Mouse (Mus musculus) stomach, embryonic 15.5 days (tissue): Measurements from ENCODE around the gene Dnm3. TPM values are rescaled to one million over a fixed set of nuclear protein-coding genes. Genes with fewer than 3 reads are reported as not detected.

ENCODE experiments used
- ATAC-seq: fragments of 200-750 bp; cut with Nextera tagmentation; 2 replicates; pipeline ENCODE4 v1.8.0; 2017; ENCODE audit warnings: low read depth, moderate number of reproducible peaks, moderate TSS enrichment; ENCODE audit not compliant: insufficient read depth, low FRiP score
- H3K27ac ChIP-seq: fragments of 300-500 bp; sonication (generic); 2 replicates; pipeline ENCODE4 v1.5.1; 2015; ENCODE audit warnings: mild to moderate bottlenecking, inconsistent platforms
- H3K27me3 ChIP-seq: fragments of 300-500 bp; sonication (generic); replicated peaks from 2 replicates; pipeline ENCODE4 v1.6.1; 2015; ENCODE audit warnings: inconsistent platforms
- H3K36me3 ChIP-seq: fragments of 300-500 bp; sonication (generic); 2 replicates; pipeline ENCODE4 v1.6.1; 2015; ENCODE audit warnings: inconsistent platforms
- H3K4me1 ChIP-seq: fragments of 300-500 bp; sonication (generic); 2 replicates; pipeline ENCODE4 v1.6.1; 2015; ENCODE audit warnings: inconsistent platforms
- H3K4me2 ChIP-seq: fragments of 300-500 bp; sonication (generic); 2 replicates; pipeline ENCODE4 v1.6.1; 2015; ENCODE audit warnings: mild to moderate bottlenecking, inconsistent platforms
- H3K4me3 ChIP-seq: fragments of 300-500 bp; sonication (generic); replicated peaks from 2 replicates; pipeline ENCODE4 v1.5.1; 2015; ENCODE audit warnings: inconsistent platforms
- H3K9ac ChIP-seq: fragments of 300-500 bp; sonication (generic); 2 replicates; pipeline ENCODE4 v1.6.1; 2015; ENCODE audit warnings: inconsistent platforms
- H3K9me3 ChIP-seq: fragments of 300-500 bp; sonication (generic); 2 replicates; pipeline ENCODE4 v1.6.1; 2016; ENCODE audit warnings: inconsistent platforms
- WGBS: fragments of 180-500 bp; shearing (Covaris S2); methylation state at CpG from one replicate; pipeline ENCODE4 v1.1.7; 2015; 5-methylcytosine and 5-hydroxymethylcytosine counted together
- polyA plus RNA-seq: library from polyadenylated mRNA; unstranded; fragments of >200 nt; fragmentation: Nextera tagmentation; extraction: Ambion mirVana; gene quantifications from 2 replicates; pipeline ENCODE4 v1.2.1, GENCODE M21; 2015

The Dnm3 gene
- polyA plus RNA-seq, 1 experiment from 2014 or later, result 6.0 TPM

- H3K9me3 ChIP-seq, result no peaks in the 10 kb centered on the region
- no peak for ATAC-seq
- H3K4me3 ChIP-seq, result no peak overlapping the region
- peak overlapping the region; percentile 97 for H3K27ac ChIP-seq
- no peak overlapping the region for H3K4me2 ChIP-seq
- H3K27me3 ChIP-seq, result no peaks in the 10 kb centered on the region
- no peak overlapping the region for H3K9ac ChIP-seq
- 0 out of 2 replicates have a peak, but pooled peaks cover 4% of the 10 kb centered on the region for H3K4me1 ChIP-seq
- WGBS, result 49% methylated on average over 5 of the region's 5 CpGs
- H3K36me3 ChIP-seq, result no peaks in the 10 kb centered on the region
Measured at GRCm38 (mm10) chr1:162215743-162216142, 262.1 kb downstream of the Dnm3 start.

GRCm38 (mm10) chr1:162213066-162213465, 264.8 kb downstream of the Dnm3 start:
- 77% methylated on average over 8 of the region's 8 CpGs for WGBS
- no peak overlapping the region for H3K9ac ChIP-seq
- ATAC-seq, result no peak
- H3K4me3 ChIP-seq, result no peak overlapping the region
- H3K27ac ChIP-seq, result no peak overlapping the region
- no peaks in the 10 kb centered on the region for H3K36me3 ChIP-seq
- no peak overlapping the region for H3K4me2 ChIP-seq
- no peaks in the 10 kb centered on the region for H3K27me3 ChIP-seq
- peaks cover 11% of the 10 kb centered on the region for H3K4me1 ChIP-seq
- no peaks in the 10 kb centered on the region for H3K9me3 ChIP-seq

- H3K36me3 ChIP-seq, result no peaks in the 10 kb centered on the region
- no peak overlapping the region for H3K9ac ChIP-seq
- H3K4me2 ChIP-seq, result no peak overlapping the region
- no peak overlapping the region for H3K4me3 ChIP-seq
- H3K27ac ChIP-seq, result no peak overlapping the region; the same call in 1 of the 2 replicates
- 73% methylated on average over 2 of the region's 2 CpGs for WGBS
- H3K27me3 ChIP-seq, result no peaks in the 10 kb centered on the region
- peaks cover 7% of the 10 kb centered on the region for H3K4me1 ChIP-seq
- H3K9me3 ChIP-seq, result no peaks in the 10 kb centered on the region
- no peak for ATAC-seq
Measured at GRCm38 (mm10) chr1:162210529-162210928, 267.3 kb downstream of the Dnm3 start.

- no peak overlapping the region for H3K4me2 ChIP-seq
- peak overlapping the region; percentile 73; the same call in 1 of the 2 replicates for H3K27ac ChIP-seq
- H3K4me3 ChIP-seq, result no peak overlapping the region
- H3K36me3 ChIP-seq, result no peaks in the 10 kb centered on the region
- 39% methylated on average over 10 of the region's 10 CpGs for WGBS
- H3K4me1 ChIP-seq, result peaks cover 7% of the 10 kb centered on the region
- no peaks in the 10 kb centered on the region for H3K9me3 ChIP-seq
- no peak for ATAC-seq
- H3K9ac ChIP-seq, result no peak overlapping the region
- no peaks in the 10 kb centered on the region for H3K27me3 ChIP-seq
Measured at GRCm38 (mm10) chr1:162209487-162210149, 268.2 kb downstream of the Dnm3 start.

GRCm38 (mm10) chr1:162209010-162209409, 268.8 kb downstream of the Dnm3 start:
- H3K9ac ChIP-seq, result no peak overlapping the region
- no peak overlapping the region for H3K4me2 ChIP-seq
- 79% methylated on average over 9 of the region's 9 CpGs for WGBS
- peaks cover 7% of the 10 kb centered on the region for H3K4me1 ChIP-seq
- no peaks in the 10 kb centered on the region for H3K36me3 ChIP-seq
- H3K27me3 ChIP-seq, result no peaks in the 10 kb centered on the region
- no peaks in the 10 kb centered on the region for H3K9me3 ChIP-seq
- peak overlapping the region; percentile 73; the same call in 1 of the 2 replicates for H3K27ac ChIP-seq
- no peak overlapping the region for H3K4me3 ChIP-seq
- ATAC-seq, result no peak

- Histone ChIP-seq H3K9me3 (no peaks in the 10 kb centered on the region), H3K4me3 (no peak overlapping the region; the same call in 1 of the 2 replicates), H3K9ac (no peak overlapping the region), H3K4me1 (peaks cover 7% of the 10 kb centered on the region), H3K4me2 (peak overlapping the region; percentile 30), H3K27me3 (no peaks in the 10 kb centered on the region), H3K27ac (peak overlapping the region; percentile 86), H3K36me3 (no peaks in the 10 kb centered on the region)
- WGBS, result 31% methylated on average over 7 of the region's 7 CpGs
- no peak for ATAC-seq
Measured at GRCm38 (mm10) chr1:162207708-162208043, 270.2 kb downstream of the Dnm3 start.

GRCm38 (mm10) chr1:162206998-162207707, 270.7 kb downstream of the Dnm3 start:
- ATAC-seq, result peak; percentile 63; the same call in 1 of the 2 replicates
- H3K4me1 ChIP-seq, result peaks cover 7% of the 10 kb centered on the region
- H3K9me3 ChIP-seq, result no peaks in the 10 kb centered on the region
- peak overlapping the region; percentile 30 for H3K4me2 ChIP-seq
- no peak overlapping the region for H3K9ac ChIP-seq
- H3K36me3 ChIP-seq, result no peaks in the 10 kb centered on the region
- H3K27me3 ChIP-seq, result no peaks in the 10 kb centered on the region
- WGBS, result 26% methylated on average over 12 of the region's 12 CpGs
- H3K27ac ChIP-seq, result peak overlapping the region; percentile 86
- H3K4me3 ChIP-seq, result no peak overlapping the region; the same call in 1 of the 2 replicates

- no peaks in the 10 kb centered on the region for H3K4me1 ChIP-seq
- H3K36me3 ChIP-seq, result no peaks in the 10 kb centered on the region
- no peak overlapping the region for H3K9ac ChIP-seq
- H3K27ac ChIP-seq, result peak overlapping the region; percentile 57
- H3K4me3 ChIP-seq, result no peak overlapping the region
- no peaks in the 10 kb centered on the region for H3K9me3 ChIP-seq
- peak; percentile 59; the same call in 1 of the 2 replicates for ATAC-seq
- H3K4me2 ChIP-seq, result no peak overlapping the region
- H3K27me3 ChIP-seq, result no peaks in the 10 kb centered on the region
- WGBS, result 25% methylated on average over 12 of the region's 12 CpGs
Measured at GRCm38 (mm10) chr1:162202465-162203348, 275.1 kb downstream of the Dnm3 start.

- Histone ChIP-seq H3K36me3 (no peaks in the 10 kb centered on the region), H3K9ac (no peak overlapping the region), H3K4me2 (no peak overlapping the region), H3K27me3 (no peaks in the 10 kb centered on the region), H3K9me3 (no peaks in the 10 kb centered on the region), H3K27ac (no peak overlapping the region), H3K4me1 (no peaks in the 10 kb centered on the region), H3K4me3 (no peak overlapping the region)
- no peak for ATAC-seq
- WGBS, result 60% methylated on average over 6 of the region's 6 CpGs
Measured at GRCm38 (mm10) chr1:162200446-162200845, 277.4 kb downstream of the Dnm3 start.

- no peaks in the 10 kb centered on the region for H3K9me3 ChIP-seq
- ATAC-seq, result no peak
Measured at GRCm38 (mm10) chr1:162196812-162197680, 280.8 kb downstream of the Dnm3 start.

GRCm38 (mm10) chr1:162188744-162189143, 289.1 kb downstream of the Dnm3 start:
- Histone ChIP-seq H3K9me3 (no peaks in the 10 kb centered on the region), H3K4me2 (no peak overlapping the region), H3K9ac (no peak overlapping the region), H3K27me3 (no peaks in the 10 kb centered on the region), H3K27ac (0 out of 2 replicates have a peak overlapping the region, but pooled peaks have one; percentile 21), H3K4me1 (peaks cover 16% of the 10 kb centered on the region), H3K4me3 (no peak overlapping the region), H3K36me3 (no peaks in the 10 kb centered on the region)
- ATAC-seq, result no peak
- WGBS, result 82% methylated on average over 4 of the region's 4 CpGs

More at GRCm38 (mm10) chr1:162196812-162197680, 280.8 kb downstream of the Dnm3 start:
- no peaks in the 10 kb centered on the region for H3K27me3 ChIP-seq
- no peak overlapping the region for H3K4me2 ChIP-seq
- no peak overlapping the region for H3K27ac ChIP-seq
- H3K9ac ChIP-seq, result no peak overlapping the region
- WGBS, result 70% methylated on average over 9 of the region's 9 CpGs
- no peak overlapping the region for H3K4me3 ChIP-seq
- no peaks in the 10 kb centered on the region for H3K36me3 ChIP-seq
- H3K4me1 ChIP-seq, result no peaks in the 10 kb centered on the region
